Mouse (Mus musculus) megakaryocyte, embryonic 14.5 days (primary cell): ENCODE data around the gene Hnrnpab. TPM values are rescaled to one million over a fixed set of nuclear protein-coding genes. Genes with fewer than 3 reads are reported as not detected.

ENCODE experiments used
- H3K27me3 ChIP-seq: replicated peaks from 2 replicates; pipeline ENCODE3; 2012; ENCODE audit warnings: inconsistent platforms
- H3K36me3 ChIP-seq: replicated peaks from 2 replicates; pipeline ENCODE3; 2012; ENCODE audit warnings: low read length, inconsistent platforms, mixed read lengths
- H3K4me1 ChIP-seq: 2 replicates; pipeline ENCODE4 v1.6.1; 2012; ENCODE audit warnings: inconsistent platforms
- H3K4me3 ChIP-seq: replicated peaks from 2 replicates; pipeline ENCODE3; 2012; ENCODE audit warnings: moderate library complexity, mild to moderate bottlenecking, inconsistent platforms
- H3K9me3 ChIP-seq: 2 replicates; pipeline ENCODE4 v1.6.1; 2012; ENCODE audit warnings: inconsistent platforms
- FLI1 ChIP-seq: IDR thresholded peaks from 2 replicates; pipeline ENCODE4 v1.6.1; 2012; ENCODE audit warnings: low read length, inconsistent platforms, mixed read lengths
- GATA1 ChIP-seq: IDR thresholded peaks from 3 replicates; pipeline ENCODE4 v1.6.1; 2012; ENCODE audit warnings: mixed read lengths, low read length, inconsistent platforms, borderline replicate concordance
- polyA plus RNA-seq: library from polyadenylated mRNA; stranded (reverse); fragments of >175 nt; gene quantifications from 2 replicates; pipeline ENCODE4 v1.2.3, GENCODE M21; 2012; ENCODE audit warnings: low replicate concordance; ENCODE audit not compliant: insufficient read depth

Gene Hnrnpab
- polyA plus RNA-seq, 1 experiment: 587 TPM

DNA sequence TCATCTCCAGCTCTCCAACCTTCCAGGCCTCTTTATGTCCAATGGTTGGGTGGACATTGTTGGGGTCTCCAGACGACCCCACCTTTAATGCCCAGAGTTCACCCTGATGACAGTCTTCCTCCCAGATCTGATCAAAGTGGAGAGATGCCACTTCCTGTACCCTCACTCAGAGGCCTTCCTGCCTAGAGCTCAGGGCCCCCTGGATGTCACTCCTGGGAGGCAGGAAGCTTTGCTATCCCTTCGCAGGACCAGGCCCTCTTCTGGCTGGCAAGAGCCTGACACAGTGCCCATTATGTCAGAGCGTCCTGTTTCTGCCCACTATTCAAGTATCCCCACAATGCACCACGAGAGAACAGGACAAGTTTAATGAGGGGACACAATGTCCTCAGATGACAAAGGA lies 27.6 kb downstream of the Hnrnpab start:
- no peak overlapping the region for H3K4me3 ChIP-seq
- TF ChIP-seq GATA1: no peak
- no peak for TF ChIP-seq FLI1
- H3K36me3 ChIP-seq: peaks cover 3% of the 10 kb centered on the region
- H3K4me1 ChIP-seq: peaks cover 88% of the 10 kb centered on the region
- no peaks in the 10 kb centered on the region for H3K9me3 ChIP-seq
- peaks cover 8% of the 10 kb centered on the region for H3K27me3 ChIP-seq

DNA sequence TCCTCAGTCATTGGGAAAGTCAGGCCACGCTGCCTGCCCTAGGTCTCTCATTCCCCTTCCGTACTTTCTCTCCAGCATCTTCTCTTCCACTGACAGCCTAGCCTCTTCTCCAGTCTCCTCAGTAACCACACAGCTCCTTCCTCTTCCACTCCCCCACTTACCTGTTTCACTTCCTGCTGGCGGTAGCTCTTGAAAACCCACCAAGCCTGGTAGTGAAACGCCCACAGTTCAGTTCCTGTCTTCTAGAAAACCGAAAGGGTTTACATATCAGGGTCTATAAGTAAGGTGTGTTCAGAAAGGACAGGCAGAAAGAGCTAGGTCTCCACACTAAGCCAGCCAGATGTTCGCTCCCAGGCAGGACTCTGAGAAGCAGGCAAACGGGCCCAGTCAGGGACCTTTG lies 29.1 kb downstream of the Hnrnpab start:
- TF ChIP-seq FLI1 (no peak), GATA1 (no peak)
- Histone ChIP-seq H3K36me3 (peaks cover 3% of the 10 kb centered on the region), H3K4me3 (no peak overlapping the region), H3K4me1 (peaks cover 88% of the 10 kb centered on the region), H3K27me3 (peaks cover 8% of the 10 kb centered on the region), H3K9me3 (no peaks in the 10 kb centered on the region)

DNA sequence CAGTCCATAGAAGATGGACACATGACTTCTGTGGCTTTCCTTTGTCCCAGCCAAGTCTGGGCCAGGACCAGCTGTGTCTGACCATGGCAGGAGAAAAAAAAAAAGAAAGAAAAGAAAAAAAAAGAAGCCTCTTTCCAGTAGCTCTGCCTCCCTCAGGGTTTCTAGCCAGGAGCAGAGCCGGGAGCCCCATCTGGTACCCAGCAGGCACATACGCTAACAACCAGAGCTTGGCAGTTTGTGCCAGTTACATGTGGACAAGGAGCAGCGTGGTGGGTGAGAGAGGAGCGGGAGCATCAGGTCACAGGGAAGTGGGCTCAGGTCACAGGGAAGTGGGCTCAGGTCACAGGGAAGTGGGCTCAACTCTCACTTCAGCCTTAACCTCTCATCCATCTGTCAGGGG lies 30.2 kb downstream of the Hnrnpab start:
- Histone ChIP-seq H3K27me3 (peaks cover 8% of the 10 kb centered on the region), H3K4me3 (no peak overlapping the region), H3K9me3 (no peaks in the 10 kb centered on the region), H3K36me3 (peaks cover 3% of the 10 kb centered on the region), H3K4me1 (peaks cover 84% of the 10 kb centered on the region)
- TF ChIP-seq GATA1 (no peak), FLI1 (no peak)

DNA sequence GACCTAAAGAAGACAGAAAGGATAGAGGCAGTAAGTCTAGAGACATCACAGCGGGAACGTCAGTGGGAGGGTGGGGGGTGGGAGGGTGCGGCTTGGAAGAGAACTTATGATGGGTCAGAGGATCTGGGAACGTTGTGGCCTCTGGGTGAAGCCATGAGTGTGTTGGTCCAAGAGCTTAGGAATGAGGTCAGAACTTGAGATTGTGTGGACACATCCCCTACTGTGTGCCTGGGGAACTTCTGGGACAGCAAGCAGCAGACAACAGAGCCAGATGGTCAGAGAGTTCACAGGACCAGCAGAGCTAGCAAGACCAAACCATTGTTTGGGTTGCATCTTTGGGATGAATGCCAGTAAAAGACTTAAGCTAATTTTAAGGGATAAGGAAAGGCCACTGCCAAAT lies 37.8 kb downstream of the Hnrnpab start:
- Histone ChIP-seq H3K4me1 (peaks cover 34% of the 10 kb centered on the region), H3K27me3 (peaks cover 9% of the 10 kb centered on the region), H3K9me3 (peaks cover 11% of the 10 kb centered on the region; the same call in 1 of the 2 replicates), H3K4me3 (no peak overlapping the region), H3K36me3 (no peaks in the 10 kb centered on the region)
- TF ChIP-seq FLI1 (no peak), GATA1 (no peak)

DNA sequence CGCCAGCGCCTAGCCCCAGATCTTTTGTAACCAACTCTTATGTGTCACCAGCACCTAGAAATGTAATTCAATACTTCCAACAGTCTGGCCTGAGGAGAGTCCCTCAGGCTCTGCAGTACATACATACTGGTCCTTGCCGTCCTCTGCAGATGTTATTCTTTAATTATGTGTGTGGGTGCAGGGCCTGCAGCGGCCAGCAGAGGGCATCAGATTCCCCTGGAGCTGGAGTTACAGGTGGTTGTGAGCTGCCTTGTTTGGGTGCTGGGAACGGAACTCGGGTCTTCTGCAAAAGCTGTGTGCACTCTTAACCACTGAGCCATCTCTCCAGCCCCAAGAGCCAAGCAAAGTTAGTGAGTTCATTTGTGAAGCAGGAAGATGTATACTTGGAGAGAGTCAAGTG lies 40.7 kb downstream of the Hnrnpab start:
- H3K27me3 ChIP-seq: peaks cover 30% of the 10 kb centered on the region
- H3K4me1 ChIP-seq: peaks cover 18% of the 10 kb centered on the region
- no peak overlapping the region for H3K4me3 ChIP-seq
- H3K9me3 ChIP-seq: peaks cover 11% of the 10 kb centered on the region; the same call in 1 of the 2 replicates
- TF ChIP-seq GATA1 (no peak), FLI1 (no peak)
- no peaks in the 10 kb centered on the region for H3K36me3 ChIP-seq

DNA sequence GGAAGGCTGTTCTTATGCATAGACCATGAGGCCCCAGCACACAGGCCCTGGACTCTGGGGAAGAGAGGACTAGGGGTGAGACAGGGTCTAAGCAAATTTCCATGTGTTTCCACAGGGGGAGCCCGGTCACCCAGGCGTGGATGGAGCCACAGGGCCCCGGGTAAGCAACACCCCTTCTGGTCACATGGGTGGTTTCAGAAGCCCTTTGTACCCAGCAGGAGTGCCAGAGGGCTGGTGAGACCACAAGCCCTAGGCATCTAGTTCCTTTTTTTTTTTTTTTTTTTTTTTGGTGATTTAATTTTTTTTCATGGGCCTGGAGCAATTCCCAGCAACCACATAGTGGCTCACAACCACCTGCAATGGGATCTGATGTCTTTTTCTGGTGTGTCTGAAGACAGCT lies 41.6 kb downstream of the Hnrnpab start:
- Histone ChIP-seq H3K36me3 (no peaks in the 10 kb centered on the region), H3K4me3 (no peak overlapping the region), H3K27me3 (peaks cover 32% of the 10 kb centered on the region), H3K9me3 (peaks cover 11% of the 10 kb centered on the region; the same call in 1 of the 2 replicates), H3K4me1 (peaks cover 18% of the 10 kb centered on the region)
- TF ChIP-seq FLI1: no peak
- TF ChIP-seq GATA1: no peak

DNA sequence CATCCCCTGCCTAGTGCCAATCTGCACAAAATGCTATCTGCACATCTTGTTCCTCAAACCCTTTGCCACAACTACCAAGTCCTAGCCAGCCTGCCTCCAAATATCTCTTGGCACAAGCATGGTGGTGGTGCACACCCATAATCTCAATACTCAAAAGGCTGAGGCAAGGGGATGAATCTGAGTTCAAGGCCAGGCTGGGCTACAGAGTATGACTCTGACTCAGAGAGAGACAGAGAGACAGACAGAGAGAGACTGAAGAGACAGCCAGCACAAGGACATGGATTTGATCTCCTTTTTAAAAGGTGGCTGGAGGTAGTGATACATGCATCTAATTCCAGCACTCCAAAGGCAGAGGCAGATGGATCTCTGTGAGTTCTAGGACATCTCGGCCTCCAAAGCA lies 43.4 kb downstream of the Hnrnpab start:
- peaks cover 27% of the 10 kb centered on the region for H3K27me3 ChIP-seq
- no peak for TF ChIP-seq GATA1
- TF ChIP-seq FLI1: no peak
- H3K9me3 ChIP-seq: peaks cover 11% of the 10 kb centered on the region; the same call in 1 of the 2 replicates
- no peak overlapping the region for H3K4me3 ChIP-seq
- no peaks in the 10 kb centered on the region for H3K36me3 ChIP-seq
- peaks cover 18% of the 10 kb centered on the region for H3K4me1 ChIP-seq

DNA sequence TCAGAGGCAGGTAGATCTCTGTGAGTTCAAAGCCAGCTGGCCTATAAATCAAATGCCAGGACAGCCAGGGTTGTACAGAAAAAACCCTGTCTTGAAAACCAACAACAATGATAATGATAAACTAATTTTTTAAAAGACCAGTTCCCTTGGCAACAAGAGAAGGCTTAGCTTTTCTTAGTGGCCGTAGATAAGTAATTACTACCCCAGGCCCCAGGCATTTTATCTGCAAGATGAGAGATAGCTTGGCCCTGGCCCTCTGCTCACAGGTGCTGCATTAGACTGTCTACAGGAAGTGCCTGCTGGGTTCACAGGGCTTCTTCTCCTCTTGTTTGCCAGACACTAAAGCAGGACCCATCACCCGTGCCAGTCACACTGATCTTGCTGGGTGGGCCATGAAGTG lies 51.6 kb downstream of the Hnrnpab start:
- TF ChIP-seq FLI1: no peak
- peaks cover 35% of the 10 kb centered on the region for H3K27me3 ChIP-seq
- H3K9me3 ChIP-seq: no peaks in the 10 kb centered on the region
- H3K4me1 ChIP-seq: peaks cover 29% of the 10 kb centered on the region
- no peaks in the 10 kb centered on the region for H3K36me3 ChIP-seq
- no peak overlapping the region for H3K4me3 ChIP-seq

DNA sequence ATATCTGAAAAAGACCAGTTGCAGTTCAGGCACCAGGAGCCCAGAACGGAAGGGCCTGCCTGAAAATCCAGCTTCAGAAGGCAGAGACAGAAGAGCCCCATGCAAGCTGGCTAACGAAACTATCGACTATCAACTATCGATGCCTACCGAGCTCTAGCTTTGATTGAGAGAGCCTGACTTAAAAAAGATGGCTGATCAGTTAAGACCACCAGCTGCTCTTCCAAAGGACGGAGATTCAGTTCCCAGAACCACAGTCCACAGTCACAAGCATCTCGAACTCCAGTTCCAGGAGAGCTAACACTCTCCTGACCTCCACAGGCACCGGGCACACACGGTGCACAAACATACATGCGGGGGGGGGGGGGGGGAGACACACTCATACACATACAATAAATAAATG lies 52.1 kb downstream of the Hnrnpab start:
- Histone ChIP-seq H3K9me3 (no peaks in the 10 kb centered on the region), H3K27me3 (peaks cover 37% of the 10 kb centered on the region), H3K4me3 (no peak overlapping the region), H3K4me1 (peaks cover 31% of the 10 kb centered on the region), H3K36me3 (no peaks in the 10 kb centered on the region)
- TF ChIP-seq FLI1 (no peak), GATA1 (no peak)

DNA sequence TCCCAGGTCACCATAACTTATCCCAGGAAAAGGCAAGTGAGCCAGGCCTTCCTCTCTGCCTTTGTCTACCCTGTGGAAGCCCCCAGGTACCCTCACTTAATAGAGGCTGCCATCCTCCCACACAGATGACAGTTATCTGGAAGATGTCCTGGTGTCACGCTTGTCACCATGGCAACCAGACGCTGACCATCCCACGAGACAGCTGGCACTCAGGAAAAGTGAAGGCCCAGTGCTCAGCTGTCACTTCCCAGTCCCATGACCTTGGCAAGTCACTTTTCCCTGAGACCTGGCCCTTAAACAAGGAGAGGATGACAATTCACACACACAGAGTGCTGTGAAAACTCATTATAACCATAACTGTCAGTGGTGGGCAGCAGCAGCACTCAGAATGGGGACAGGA lies 54.6 kb downstream of the Hnrnpab start:
- H3K4me3 ChIP-seq: no peak overlapping the region
- H3K36me3 ChIP-seq: no peaks in the 10 kb centered on the region
- peaks cover 49% of the 10 kb centered on the region for H3K4me1 ChIP-seq
- TF ChIP-seq FLI1 (no peak), GATA1 (no peak)
- no peaks in the 10 kb centered on the region for H3K9me3 ChIP-seq
- peaks cover 45% of the 10 kb centered on the region for H3K27me3 ChIP-seq

DNA sequence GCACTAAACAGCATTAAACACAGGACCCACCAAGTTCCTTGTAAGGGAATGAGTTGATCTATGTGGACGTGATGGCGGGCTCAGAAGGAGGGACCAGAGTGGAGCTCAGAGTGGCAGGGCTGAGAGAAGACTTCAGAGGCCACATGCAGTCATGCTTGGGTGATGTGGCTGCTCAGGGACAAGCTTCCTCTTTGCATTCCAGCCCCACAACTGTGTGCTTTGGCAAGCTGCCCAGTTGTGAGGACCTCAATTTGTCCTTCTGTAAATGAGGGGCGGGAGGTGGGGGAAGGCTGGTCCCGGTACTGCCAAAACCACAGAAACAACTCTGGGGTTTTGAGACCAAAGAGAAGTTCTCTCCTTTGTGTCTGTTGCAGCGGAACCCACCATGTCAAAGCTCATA lies 55.4 kb downstream of the Hnrnpab start:
- Histone ChIP-seq H3K36me3 (no peaks in the 10 kb centered on the region), H3K27me3 (peaks cover 46% of the 10 kb centered on the region), H3K4me1 (peaks cover 51% of the 10 kb centered on the region), H3K9me3 (no peaks in the 10 kb centered on the region), H3K4me3 (no peak overlapping the region)
- no peak for TF ChIP-seq FLI1
- no peak for TF ChIP-seq GATA1

Other genes with a start within 250 kb of the Hnrnpab start
- 10.1 and 21.6 TPM in 2 replicates for gene Phykpl, start 22.1 kb downstream of the Hnrnpab start, polyA plus RNA-seq
- gene Nhp2, start 12.9 kb upstream of the Hnrnpab start, polyA plus RNA-seq: 44.8 and 144 TPM in 2 replicates
- gene Rmnd5b, start 29.0 kb upstream of the Hnrnpab start, polyA plus RNA-seq: 12.9 and 15.1 TPM in 2 replicates
- gene N4bp3, start 44.0 kb upstream of the Hnrnpab start, polyA plus RNA-seq: 2.5 and 6.0 TPM in 2 replicates
- not detected in 2 replicates for gene D930048N14Rik, start 44.1 kb upstream of the Hnrnpab start, polyA plus RNA-seq
- 1.7 TPM in 1 of 2 replicates, not detected in the other for gene 0610009B22Rik, start 82.0 kb upstream of the Hnrnpab start, polyA plus RNA-seq
- 2.6 and 8.2 TPM in 2 replicates for gene Sec24a, start 156.8 kb upstream of the Hnrnpab start, polyA plus RNA-seq
- 8.5 TPM in 1 of 2 replicates, not detected in the other for gene Sar1b, start 156.8 kb upstream of the Hnrnpab start, polyA plus RNA-seq